Mouse (Mus musculus) ovary, postnatal 10 days (tissue): ENCODE data around the gene Spata1.
A peak's percentile ranks its signal among the peaks of the same experiment; 100 is the strongest.

Experiments used
- DNase-seq: peaks from one replicate; pipeline ENCODE4 v3.0.0; 2022; ENCODE audit warnings: low spot score

Gene Spata1

DNA sequence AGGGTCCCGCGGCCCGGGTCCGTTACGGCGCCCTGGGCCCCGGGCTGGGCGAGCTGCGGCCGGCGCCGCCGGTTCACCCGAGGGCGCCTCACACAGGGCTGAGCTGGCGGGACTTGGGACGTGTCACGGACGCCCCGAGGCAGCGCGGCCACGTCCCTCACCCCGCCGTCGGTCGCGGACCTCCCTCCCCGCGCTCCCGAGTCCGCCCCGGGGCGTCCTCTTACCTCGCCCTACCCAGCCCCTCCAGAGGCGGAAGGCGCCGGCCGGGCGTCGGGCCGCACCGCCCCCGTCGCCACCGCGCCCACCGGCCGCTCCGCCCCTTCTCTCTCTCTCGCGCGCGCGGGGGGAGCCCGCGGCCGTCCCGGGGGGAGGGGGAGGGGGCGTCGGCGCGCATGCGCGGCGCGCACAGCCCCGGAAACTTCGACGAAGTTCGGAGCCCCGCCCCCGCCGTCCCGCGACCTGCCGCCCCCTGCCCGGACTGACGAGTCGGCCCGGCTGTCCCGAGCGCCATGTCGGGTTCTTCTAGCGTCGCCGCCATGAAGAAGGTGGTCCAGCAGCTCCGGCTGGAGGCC, at the start of gene Spata1, which contains the start of gene Gng5:
Spata1 (minus strand) TSS at position 323 of the 572 bp plus-strand sequence.
Gng5 (plus strand) TSS at position 377 of the 572 bp plus-strand sequence.
- DNase-seq: peak; percentile 71

DNA sequence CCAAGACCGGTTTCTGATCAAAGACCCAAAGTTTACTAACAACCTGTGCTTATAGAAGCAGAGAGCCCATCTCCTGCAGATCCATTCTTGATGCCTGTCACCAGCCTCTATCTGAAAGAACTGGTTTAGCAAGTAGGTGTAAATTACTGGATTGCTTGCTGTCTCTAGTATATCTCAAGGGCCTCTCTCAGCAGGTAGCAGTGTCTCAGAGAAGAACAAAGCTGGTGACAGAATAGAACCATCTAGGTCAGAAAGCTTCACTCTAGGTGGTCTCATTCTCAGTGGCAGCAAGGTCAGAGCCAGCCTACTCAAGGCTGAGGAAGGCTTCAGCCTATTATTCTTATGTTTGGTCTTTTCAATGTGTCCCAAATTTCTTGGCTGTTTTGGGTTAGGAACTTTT, 44.1 kb upstream of the Spata1 start:
- no peak for DNase-seq

DNA sequence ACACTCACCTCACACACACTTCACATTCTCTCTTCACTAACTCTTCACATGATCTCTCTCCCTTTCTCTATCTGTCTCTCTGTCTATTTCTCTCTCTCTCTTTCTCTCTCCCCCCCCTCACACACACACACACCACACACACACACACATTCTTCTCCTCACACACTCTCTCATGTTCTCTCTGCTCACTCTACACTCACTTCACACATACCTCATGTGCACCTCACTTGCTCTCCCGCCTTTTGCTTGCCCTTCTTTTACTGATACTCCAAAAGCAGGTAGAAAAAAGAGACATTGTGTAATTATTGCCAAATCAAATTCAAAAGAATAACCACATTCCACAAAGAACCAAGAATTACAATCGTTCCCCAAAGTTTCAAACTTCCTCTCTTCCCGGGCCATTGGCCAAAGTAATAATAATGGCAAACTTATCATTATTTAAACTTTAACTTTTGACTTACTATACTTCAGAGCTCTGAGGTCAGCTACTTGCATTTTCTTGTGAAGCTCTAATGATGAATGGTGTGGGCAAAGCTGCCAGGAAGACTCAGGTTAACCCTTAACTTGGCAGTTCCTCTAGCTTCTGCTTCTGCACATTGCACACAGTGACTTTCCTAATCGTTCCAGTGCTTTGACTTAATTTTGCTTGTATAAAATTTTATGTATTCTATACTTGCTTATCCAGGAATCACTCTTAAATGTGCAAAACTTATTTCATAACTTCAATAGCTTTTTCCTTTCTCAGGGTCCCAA, 41.1 kb upstream of the Spata1 start:
- no peak for DNase-seq

DNA sequence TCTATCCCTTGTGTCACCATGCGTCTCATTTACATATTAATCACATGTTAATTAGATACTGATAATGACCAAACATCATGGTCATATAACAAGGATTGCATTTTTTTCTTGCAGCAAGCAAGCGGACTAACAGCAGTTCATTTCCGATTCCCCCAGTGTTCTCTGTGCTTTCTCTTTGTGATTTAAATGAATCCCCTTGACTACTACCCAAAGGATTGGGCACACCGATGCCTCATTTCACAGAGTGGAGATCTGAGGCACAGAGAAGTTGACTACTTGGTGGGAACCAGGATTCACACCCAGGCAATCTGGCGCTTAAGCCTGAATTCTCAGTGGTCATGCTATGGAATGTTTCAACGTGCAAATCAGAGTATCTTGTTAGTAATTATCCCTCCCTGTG, 35.4 kb upstream of the Spata1 start:
- no peak for DNase-seq

DNA sequence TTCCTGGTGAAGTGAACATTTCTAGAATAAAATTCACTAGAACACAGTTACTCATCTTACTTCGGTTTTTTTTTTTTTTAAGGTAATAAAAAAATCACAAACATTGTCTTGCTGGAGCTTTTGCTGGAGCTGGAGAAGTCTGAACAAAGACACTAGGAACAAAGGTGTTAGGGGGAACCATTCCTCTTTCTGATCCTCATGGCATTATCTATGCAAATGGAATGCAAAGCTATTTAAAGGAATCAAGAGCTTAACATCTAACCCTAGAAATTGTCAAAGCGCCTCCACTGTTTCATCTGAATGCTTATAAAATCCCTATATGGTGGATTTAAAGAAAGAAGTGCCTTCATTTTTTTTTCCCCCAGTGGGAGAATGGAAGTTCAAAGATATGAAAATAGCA, 28.8 kb upstream of the Spata1 start:
- DNase-seq: no peak

DNA sequence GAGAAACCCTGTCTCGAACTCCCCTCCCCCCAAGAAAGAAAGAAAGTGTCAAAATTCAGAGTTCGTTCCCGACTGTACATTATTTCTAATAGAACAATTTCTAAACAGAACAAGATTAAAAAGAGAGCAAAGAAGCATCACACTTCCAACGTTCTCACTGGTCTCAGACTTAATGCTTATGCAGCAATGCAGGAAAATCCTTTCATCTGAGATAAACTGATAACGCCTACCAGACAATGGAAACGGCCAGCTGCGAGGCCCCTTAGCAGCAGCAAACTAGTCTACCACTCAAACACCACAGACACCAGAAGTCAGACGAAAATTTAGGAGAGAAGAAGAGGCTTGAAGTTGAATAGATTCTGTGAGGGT, 22.1 kb upstream of the Spata1 start:
- no peak for DNase-seq

DNA sequence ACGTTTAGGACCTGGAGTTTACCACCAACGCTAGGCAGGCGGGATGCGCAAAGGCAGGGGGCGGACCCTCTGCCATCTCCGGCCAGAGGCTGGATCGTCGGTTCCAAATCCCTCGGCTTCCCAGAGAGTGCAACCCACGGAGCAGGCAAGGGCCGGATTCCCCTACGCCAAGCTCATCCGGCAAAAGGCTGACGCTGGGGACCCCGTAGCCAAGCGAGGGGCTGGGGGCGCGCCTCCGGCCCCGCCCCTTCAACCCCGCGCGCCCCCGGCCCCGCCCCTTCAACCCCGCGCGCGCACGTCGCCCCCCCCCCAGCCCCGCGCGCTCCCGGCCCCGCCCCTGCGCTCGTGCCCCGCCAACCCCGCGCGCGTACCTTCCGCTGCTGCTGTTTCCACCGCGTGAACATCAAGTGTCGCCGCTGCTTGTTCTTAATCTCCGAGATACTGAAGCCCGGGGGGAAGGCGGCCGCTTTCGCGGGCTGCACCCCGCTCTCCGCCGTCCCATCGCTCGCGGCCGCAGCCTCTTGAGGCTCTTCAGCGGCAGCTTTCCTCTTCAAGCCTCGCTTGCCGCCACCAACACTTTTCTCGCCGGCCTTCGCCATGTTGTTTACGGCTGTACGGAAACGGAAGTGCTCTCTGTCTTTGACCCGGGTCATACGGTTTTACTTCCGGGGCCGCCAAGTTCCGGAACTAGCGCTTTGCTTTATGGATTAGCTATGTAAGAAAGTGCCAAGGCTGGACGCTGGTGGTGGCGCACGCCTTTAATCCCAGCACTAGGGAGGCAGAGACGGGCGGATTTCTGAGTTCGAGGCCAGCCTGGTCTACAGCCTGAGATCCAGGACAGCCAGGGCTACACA, 21.5 kb upstream of the Spata1 start, which contains the start of gene Rpf1:
Rpf1 (minus strand) TSS at position 632 of the 854 bp plus-strand sequence.
- peak; percentile 75 for DNase-seq

DNA sequence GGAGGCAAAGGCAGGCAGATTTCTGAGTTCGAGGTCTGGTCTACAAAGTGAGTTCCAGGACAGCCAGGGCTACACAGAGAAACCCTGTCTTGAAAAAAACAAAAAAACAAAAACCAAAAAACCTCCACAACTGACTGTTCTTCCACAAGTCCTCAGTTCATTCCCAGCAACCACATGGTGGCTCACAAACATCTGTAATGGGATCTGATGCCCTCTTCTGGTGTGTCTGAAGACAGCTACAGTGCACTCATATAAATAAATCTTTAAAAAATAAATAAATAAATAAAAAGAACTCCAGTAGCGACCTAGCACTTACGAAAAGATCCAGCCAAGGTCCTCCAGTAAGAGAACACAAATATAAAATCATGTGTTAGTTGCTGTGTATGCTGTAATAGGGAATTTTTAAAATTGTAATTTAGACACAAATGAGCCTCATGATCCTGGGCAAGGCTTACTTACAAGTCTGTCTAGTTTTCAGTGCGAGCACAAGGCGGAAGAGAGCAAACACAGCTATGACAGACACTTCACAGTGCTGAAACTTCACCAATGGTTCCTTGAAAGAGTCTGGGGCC, 20.8 kb upstream of the Spata1 start:
- no peak for DNase-seq

DNA sequence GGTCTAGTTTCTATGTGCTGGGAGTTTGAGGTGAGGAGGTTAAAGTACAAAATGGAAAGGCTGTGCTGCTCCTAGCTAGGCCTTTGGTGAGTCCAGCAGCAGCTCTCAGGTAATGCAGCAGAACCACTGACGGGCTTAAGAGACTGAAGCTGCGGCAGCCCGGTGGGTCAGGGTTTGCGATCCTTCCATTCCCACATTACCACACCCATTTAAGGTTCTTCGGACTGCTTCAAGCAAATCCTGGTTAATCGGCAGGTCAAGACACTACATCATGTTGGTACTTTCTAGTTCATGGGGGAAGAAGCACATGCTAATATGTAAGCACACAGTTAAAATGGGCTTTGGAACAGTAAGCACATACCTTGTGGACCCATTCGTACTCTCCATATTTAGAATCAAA, 7.2 kb upstream of the Spata1 start:
- DNase-seq: no peak

DNA sequence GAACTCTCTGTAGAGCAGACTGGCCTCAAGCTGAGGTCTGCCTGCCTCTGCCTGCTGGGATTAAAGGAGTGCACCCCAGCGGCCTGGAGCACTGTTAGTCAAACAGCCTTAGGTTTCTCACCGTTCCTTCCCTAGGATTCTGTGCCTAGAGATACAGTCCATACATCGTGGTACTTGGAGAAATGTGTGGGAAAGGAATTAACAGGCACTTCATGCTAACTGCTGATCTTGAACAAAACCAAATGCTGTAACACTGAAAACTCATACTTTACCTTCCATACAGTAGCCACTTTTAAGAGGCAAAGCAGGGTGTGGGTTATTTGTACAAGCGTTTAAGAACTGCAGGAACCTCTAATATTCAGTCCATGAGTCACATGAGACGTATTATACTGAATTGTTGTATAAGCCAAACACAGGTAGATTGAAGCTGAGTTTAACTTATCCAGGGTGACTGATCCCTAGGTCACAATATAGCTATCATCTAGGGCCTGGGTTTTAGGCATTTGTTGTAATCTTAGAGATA, 2.1 kb upstream of the Spata1 start:
- no peak for DNase-seq

DNA sequence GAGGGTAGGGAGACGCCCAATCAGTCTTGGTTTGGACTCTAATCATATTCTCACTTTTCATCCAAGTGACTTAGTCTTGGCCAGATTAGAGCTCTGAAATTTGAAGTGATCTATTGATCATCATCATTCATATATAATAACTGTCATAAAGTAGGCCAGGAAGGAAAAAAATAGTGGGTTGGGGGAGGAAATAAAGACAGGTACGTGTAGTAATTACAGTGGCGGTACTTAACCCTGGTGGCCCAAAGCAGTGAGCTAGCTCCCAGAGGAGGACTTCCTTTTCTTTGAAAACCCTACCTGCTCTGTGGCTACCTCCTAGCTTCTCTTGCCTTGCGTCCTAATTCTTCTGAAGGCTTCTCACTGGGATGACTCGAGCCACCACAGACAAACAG, 1.3 kb upstream of the Spata1 start:
- no peak for DNase-seq

DNA sequence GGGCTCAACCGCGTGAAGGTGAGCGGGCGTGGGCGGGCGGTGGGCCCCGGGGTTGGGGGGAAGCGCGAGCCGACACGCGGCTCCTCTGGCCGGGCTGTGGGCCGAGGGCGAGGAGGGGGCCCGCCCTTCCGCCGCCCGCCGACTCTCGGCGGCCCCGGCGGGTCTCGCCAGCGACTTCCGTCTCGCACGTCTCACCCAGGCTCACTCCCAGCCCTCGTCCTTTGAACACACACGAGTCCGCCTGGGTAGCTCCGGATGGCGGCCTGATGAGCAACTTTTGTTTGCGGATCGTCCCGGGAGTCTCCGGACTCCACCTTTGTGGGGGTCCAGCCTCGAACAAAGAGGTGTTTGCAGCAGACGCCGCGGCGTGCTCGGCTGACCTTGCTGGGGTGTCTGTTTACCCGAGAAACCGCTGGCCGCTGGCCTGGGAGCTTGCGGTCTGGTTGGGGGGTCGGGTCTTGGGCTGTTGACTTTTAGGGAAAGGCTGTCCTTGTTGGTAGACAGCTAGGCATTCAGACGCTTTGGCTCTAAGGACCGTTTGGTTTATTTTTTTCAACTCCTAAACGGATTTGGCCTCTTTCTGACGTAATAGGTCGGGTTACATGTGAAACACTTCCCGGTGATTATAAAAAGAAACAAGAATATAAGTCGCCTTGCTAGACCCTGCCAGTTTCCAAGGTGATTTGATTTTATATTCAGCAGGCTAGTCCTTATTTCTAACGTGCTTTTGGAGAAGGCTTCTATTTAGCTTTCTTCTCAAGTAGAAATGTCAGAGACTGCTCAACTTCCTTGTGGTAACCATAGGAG, 653 bp upstream of the Spata1 start:
- peak; percentile 55 for DNase-seq

DNA sequence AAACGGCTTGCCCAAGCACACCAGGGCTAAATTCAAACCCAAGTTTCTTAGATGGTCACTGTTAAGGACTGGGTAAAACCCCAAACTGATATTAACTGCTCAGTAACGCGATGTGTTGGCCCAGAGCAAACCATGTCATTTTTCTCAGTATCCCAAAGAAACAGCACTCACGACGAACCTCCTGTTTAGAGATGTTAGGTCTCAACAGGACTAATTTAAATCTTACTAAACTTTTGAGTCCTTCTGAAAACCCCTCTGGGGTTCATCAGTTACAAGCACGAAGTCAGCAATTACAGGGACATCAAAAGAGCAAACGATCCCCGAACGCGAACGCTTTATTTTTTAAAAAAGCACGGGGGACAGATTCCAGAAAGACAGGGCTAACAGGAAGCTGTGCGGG, 564 bp downstream of the Spata1 start:
- no peak for DNase-seq

DNA sequence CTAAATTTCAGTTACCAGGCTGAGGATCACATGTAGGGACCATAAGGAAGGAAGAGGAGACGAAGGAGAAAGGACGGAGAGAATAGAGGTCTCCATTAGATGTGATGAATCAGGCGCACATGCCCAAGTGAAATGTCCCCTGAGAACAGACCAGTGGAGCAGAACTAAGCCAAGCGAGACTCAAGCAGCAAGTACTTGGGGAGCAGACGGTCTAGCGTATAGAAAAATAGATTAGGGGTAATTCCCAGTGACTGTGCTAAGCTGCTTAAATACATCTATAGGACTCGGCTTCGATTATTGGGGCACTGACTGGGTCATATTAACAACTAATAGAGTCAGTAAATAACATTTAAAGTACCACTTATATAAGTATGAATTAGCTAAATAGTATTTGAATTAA, 4.6 kb downstream of the Spata1 start:
- DNase-seq: no peak

DNA sequence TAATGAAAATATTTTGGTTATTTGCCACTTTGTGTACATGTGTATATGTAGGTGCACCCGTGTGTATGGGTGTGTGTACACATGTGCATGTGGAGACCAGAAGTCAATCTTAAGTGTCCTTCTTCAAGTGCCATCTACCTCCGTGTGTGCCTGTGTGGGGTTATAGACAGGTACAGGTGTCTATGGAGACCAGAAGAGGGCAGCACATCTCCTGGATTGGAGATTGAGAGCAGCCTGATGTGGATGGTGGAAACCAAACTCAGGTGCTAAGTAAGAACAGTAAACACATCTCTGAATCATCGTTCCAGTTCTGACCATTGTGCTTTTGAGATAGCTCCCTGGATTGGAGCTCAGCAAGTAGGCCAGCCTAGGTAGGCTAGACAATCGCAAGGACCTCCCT, 13.1 kb downstream of the Spata1 start:
- DNase-seq: no peak

DNA sequence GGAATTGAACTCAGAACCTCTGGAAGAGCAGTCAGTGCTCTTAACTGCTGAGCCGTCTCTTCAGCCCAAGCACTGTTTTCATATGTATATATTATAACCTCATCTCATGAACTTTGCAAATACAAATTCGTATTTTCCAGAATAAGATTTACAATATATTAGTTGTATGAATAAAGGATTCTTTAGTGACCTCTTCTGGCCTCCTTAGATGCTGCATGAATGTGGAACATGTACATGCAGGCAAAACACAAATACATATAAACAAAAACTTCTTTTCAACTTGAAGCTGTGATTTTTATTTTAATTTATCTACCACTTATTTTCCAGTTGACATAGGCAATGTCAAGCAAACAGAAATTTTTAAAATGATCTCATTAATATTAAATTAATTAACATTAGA, 17.5 kb downstream of the Spata1 start:
- DNase-seq: no peak

DNA sequence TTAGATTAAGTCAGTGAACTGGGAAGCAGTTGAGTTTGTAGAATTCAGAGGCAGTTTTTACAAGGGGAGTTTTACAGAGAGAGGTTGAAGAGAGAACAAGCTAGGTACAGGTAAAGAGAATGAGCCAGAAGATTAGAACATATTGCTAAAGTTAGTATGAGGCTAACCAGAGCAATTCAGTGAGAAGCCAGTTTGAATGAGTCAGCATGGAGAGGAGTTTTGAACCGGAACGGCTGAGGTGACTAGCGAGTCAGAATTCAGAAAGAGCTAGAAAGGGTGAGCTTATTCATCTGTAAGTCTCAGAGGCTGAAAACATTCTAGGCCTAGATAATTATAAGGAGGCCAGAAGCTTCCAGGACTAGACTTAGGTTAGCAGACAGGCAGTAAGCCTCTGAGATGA, 25.1 kb downstream of the Spata1 start:
- DNase-seq: no peak

DNA sequence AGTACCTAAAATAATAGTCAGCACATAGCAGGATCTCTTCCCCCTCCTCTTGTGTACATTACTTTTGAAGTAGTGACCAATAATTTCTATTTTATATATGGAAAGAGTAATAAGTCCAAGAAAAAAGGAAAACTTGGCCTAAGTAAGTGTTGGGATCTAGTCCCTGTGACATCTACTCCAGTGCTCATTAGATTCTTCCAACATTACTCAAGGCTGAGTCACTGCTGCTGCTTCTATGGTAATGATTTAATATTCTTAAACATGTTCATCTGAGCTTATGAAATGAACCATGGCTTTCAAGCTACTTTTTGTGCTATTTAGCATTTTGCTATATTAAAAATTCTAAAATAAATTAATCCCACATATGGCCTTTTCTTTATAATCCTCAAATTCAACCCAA, 25.8 kb downstream of the Spata1 start:
- DNase-seq: no peak

DNA sequence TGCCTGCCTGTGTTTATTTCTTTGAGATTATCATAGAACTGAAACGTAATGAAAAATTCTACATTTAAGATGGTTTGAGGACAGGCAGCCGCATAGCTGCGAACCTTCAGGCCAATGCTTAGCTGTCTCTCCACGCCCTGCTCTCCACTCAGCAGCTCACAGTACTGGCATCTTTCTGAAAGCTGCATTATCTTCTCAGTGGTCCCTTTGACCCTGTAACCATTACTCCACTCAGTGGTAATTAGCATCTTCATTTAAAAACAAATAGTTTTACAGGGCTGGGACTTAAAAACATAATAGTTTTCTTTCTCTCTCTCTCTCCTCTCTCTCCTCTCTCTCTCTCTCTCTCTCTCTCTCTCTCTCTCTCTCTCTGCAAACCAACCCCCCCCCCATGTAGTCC, 26.9 kb downstream of the Spata1 start:
- DNase-seq: no peak

DNA sequence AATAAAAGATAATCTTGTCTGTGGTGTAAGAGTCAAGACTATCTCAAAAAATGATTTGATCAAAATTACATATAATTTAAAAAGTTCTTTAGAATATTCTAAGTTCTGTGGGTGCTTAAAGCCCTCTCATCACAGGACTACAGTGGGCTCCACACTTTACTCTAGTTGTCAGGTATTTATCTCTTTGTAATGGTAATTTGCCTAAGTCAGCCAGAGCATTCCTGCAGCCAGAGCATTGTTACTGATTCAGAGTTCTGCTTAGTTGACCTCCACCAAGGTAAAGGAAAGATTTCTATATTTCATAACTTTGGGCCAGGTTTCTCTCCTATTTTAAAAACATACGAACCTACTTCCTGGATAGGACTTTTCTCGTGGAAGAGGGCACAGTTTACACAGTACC, 30.3 kb downstream of the Spata1 start:
- no peak for DNase-seq

DNA sequence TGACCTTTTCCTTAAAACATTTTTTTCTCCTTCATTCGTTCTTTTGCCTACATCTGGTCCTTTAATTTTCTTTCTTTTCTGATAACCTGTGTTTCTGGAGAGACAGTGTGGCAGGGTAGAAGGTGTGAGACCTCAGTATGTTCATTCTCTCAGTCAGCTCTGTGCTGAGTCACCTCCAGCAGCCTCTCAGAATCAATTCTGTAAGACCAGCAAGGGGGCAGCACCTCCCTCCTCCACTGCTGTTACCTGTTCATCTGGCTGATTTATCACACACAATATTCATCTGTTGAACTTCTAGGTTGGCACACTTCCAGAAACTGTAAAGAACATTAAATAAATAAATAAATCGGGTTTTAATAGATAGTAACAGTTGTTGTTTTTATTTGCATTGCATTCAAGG, 36.6 kb downstream of the Spata1 start:
- DNase-seq: no peak

DNA sequence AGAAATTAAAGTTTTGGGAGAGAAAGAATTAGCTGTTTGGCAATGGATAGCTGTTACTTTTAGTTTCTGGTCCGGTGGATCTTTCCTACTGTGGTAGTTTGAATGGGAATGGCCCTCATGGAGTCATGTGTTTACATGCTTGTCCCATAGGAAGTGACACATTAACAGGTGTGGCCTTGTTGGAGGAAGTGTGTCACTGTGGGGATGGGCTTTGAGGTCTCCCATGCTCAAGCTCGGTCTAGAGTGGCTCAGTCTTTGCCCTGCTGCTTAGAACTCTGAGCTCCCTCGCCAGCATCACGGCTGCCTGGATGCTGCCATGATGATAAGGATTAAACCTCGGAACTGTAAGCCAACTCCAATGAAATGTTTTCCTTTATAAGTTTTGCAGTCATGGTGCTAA, 48.2 kb downstream of the Spata1 start:
- no peak for DNase-seq
